7 mouse cellular contexts compared by ENCODE assay signal in genomic region chr16:5406711-5407110, GRCm38 (mm10).
DNase-seq lines count a peak whose midpoint lies in the region; ATAC-seq and TF ChIP-seq lines count a peak whose summit lies in the region.

No protein-coding gene starts in this region.

- H3K27ac ChIP-seq in lung, embryonic 15.5 days: no peak overlapping the region

- DNase-seq in 416B (ENCODE audit: low read depth): peak; percentile 59
- peak; percentile 65 for DNase-seq in CD4-positive helper T cell, adult 2 months (ENCODE audit: low read depth, low spot score)
- peak; percentile 61 for DNase-seq in brain, embryonic 14.5 days (ENCODE audit: low read depth)
- DNase-seq in gastrocnemius, adult 18-20 months (ENCODE audit: low spot score): peak; percentile 42
- DNase-seq in kidney, postnatal 36 days: peak; percentile 56 to 87
- peak; percentile 22 for DNase-seq in skeletal muscle tissue, adult 2 months (ENCODE audit: low read depth, low spot score)

- peak; percentile 72 for TF ChIP-seq CTCF in brain, embryonic 14.5 days (IDR thresholded peaks at IDR 0.05; ENCODE audit: borderline replicate concordance, extremely low read depth, insufficient read depth, insufficient read length)

- no peak overlapping the region for H3K9ac ChIP-seq in lung, embryonic 15.5 days

- H3K4me3 ChIP-seq in lung, embryonic 15.5 days: no peak overlapping the region

- peak; percentile 35; the same call in 1 of the 2 replicates for ATAC-seq in lung, embryonic 15.5 days (ENCODE audit: borderline replicate concordance, extremely low read depth, low FRiP score, low TSS enrichment)

- H3K27me3 ChIP-seq in lung, embryonic 15.5 days: no peaks in the 10 kb centered on the region

- no peak overlapping the region for H3K4me2 ChIP-seq in lung, embryonic 15.5 days

- no peaks in the 10 kb centered on the region for H3K9me3 ChIP-seq in lung, embryonic 15.5 days

- no peaks in the 10 kb centered on the region for H3K4me1 ChIP-seq in lung, embryonic 15.5 days

- no peaks in the 10 kb centered on the region for H3K36me3 ChIP-seq in lung, embryonic 15.5 days

- WGBS in lung, embryonic 15.5 days: 5% methylated on average over 11 of the region's 11 CpGs

- TF ChIP-seq POLR2A in brain, embryonic 14.5 days (IDR thresholded peaks at IDR 0.05; ENCODE audit: borderline replicate concordance, extremely low read depth, insufficient read depth, insufficient read length, poor library complexity, severe bottlenecking): no peak
